Mouse (Mus musculus) forebrain, embryonic 14.5 days (tissue): ENCODE data around the gene Cd300lb. TPM values are rescaled to one million over a fixed set of nuclear protein-coding genes. Genes with fewer than 3 reads are reported as not detected.
A peak's percentile ranks its signal among the peaks of the same experiment; 100 is the strongest.

Source experiments
- ATAC-seq: fragments of 200-750 bp; cut with Nextera tagmentation; 2 replicates; pipeline ENCODE4 v1.8.0; 2017; ENCODE audit warnings: mild to moderate bottlenecking, moderate library complexity
- DNase-seq: peaks from one replicate; pipeline ENCODE4 v3.0.0-alpha.2; 2015; ENCODE audit warnings: low spot score
- H3K27ac ChIP-seq: fragments of 300-500 bp; sonication (generic); 2 replicates; pipeline ENCODE4 v1.5.1; 2014; ENCODE audit warnings: low read depth, mild to moderate bottlenecking, control low read depth, low read length, moderate library complexity
- H3K27me3 ChIP-seq: fragments of 300-500 bp; sonication (generic); replicated peaks from 2 replicates; pipeline ENCODE4 v1.6.1; 2014; ENCODE audit warnings: low read length, control low read depth, mixed read lengths; ENCODE audit not compliant: control insufficient read depth, insufficient read depth
- H3K36me3 ChIP-seq: fragments of 300-500 bp; sonication (generic); 2 replicates; pipeline ENCODE4 v1.6.1; 2014; ENCODE audit warnings: low read length, control low read depth; ENCODE audit not compliant: control insufficient read depth, insufficient read depth
- H3K4me1 ChIP-seq: fragments of 300-500 bp; sonication (generic); 2 replicates; pipeline ENCODE4 v1.6.1; 2014; ENCODE audit warnings: antibody characterized with exemption, low read length, control low read depth; ENCODE audit not compliant: control insufficient read depth, insufficient read depth
- H3K4me2 ChIP-seq: fragments of 300-500 bp; sonication (generic); 2 replicates; pipeline ENCODE4 v1.6.1; 2014; ENCODE audit warnings: mild to moderate bottlenecking, control low read depth, low read length
- H3K4me3 ChIP-seq: fragments of 300-500 bp; sonication (generic); 2 replicates; pipeline ENCODE4 v1.5.1; 2014; ENCODE audit warnings: low read depth, low read length, control low read depth
- H3K9ac ChIP-seq: fragments of 300-500 bp; sonication (generic); 2 replicates; pipeline ENCODE4 v1.6.1; 2014; ENCODE audit warnings: mild to moderate bottlenecking, low read length, control low read depth, moderate library complexity
- H3K9me3 ChIP-seq: fragments of 300-500 bp; sonication (generic); replicated peaks from 2 replicates; pipeline ENCODE4 v1.6.1; 2016; ENCODE audit warnings: low read length, control low read depth, mixed read lengths; ENCODE audit not compliant: control insufficient read depth
- WGBS: fragments of 180-500 bp; shearing (Covaris S2); extraction: QIAGEN DNeasy Blood & Tissue Kit; methylation state at CpG from one replicate; pipeline ENCODE4 v1.1.7; 2014; 5-methylcytosine and 5-hydroxymethylcytosine counted together
- polyA plus RNA-seq: library from polyadenylated mRNA; unstranded; fragments of >200 nt; fragmentation: Nextera tagmentation; extraction: Ambion mirVana; gene quantifications from 2 replicates; pipeline ENCODE4 v1.2.1, GENCODE M21; 2014

Gene Cd300lb
- polyA plus RNA-seq, 1 experiment from 2014 or later = not detected

DNA sequence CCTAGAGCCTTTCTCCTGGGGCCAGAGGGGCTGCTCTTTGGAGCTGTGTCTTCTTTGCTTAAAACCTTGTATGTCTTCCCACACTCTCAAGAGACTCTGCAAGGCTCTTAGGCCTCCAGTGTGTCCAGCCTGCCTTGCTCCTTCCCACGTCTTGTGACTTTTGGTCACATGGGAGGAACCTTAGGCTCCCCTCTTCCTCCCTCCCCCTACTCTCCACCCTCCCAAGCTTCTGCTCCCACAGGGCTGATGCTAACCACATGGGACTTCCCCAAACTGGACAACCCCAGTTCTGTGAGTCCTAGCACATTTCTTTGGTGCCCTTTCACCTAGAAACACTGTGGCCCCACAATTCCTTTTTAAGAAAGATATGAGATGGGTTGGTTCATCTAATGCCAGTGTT, 36.2 kb downstream of the Cd300lb start:
- Histone ChIP-seq H3K36me3 (no peaks in the 10 kb centered on the region), H3K4me2 (no peak overlapping the region), H3K27ac (no peak overlapping the region), H3K4me3 (no peak overlapping the region), H3K9ac (no peak overlapping the region), H3K9me3 (no peaks in the 10 kb centered on the region), H3K27me3 (no peaks in the 10 kb centered on the region), H3K4me1 (no peaks in the 10 kb centered on the region)
- ATAC-seq = no peak
- DNase-seq = no peak
- 45% methylated on average over 1 of the region's 1 CpGs for WGBS

DNA sequence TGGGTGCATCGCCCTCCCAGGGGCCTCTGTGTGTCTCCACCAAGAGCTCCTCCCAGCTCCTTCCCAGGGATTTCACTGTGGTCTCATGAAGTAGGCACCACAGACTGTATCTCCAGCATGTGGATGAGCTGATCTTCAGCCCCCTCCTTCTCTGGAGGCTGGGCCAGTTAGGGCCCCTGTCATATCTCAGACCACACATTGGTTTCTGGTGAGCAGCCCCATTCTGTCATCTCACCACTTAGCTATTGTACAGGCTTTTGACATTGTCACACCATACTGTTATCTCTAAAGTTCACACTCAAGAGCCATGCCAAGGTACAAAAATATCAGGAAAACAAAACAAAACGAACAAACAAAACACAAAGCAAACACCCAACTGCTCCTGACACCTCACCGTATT, 38.1 kb downstream of the Cd300lb start:
- Histone ChIP-seq H3K36me3 (no peaks in the 10 kb centered on the region), H3K27ac (no peak overlapping the region), H3K4me2 (no peak overlapping the region), H3K9ac (no peak overlapping the region), H3K27me3 (no peaks in the 10 kb centered on the region), H3K4me3 (no peak overlapping the region), H3K4me1 (no peaks in the 10 kb centered on the region), H3K9me3 (no peaks in the 10 kb centered on the region)
- ATAC-seq (no peak), DNase-seq (no peak)
- 85% methylated on average over 3 of the region's 3 CpGs for WGBS

DNA sequence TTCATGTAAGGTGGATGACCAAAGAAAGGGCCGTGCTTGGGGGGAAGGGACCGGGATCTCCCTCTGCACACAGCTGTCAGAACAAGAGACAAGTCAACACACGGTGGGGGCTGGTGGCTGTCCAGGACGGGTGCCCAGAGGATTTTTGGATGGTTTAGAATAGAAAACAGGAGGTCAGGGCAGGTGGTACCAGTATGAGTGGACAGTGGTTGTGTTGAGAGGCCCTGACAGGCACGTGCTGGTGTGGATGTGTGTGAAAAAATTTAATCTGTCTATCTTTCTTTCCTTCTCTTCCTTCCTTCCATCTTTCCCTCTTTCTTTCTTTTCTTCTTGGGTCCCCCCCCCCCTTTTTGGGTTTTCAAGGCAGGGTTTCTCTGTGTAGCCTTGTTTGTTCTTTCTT, 43.6 kb downstream of the Cd300lb start:
- no peak overlapping the region for H3K4me2 ChIP-seq
- 57% methylated on average over 5 of the region's 5 CpGs for WGBS
- no peak for ATAC-seq

DNA sequence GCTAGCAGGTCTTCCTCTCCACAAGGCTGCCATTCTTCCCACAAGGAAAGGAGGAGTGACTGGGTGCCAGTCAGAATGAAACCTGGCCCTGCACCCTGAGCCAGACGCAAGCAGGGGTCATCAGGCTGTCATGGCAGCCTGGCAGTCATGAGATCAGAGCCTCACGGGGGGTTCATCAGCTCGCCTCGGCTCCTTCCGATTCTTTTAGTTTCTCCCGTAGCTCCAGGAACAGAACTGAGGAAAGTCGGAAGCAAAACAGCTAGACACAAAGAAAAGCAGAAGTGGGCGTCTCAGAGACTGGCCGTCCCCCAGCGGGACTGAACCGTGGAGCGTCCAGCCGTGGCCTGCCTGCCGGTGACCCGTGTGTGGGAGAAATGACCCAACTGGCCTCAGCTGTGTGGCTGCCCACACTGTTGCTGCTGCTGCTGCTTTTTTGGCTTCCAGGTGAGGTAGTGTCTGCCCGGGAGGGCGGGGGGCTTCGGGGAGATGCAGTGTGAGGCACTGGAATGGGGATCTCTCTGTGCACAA, 44.1 kb downstream of the Cd300lb start, which contains the start of gene Cd300a:
Gene Cd300a, plus strand, starts transcription at position 51 of the 528 bp plus-strand sequence.
- H3K27ac ChIP-seq = no peak within 1 kb of the TSS
- H3K4me3 ChIP-seq = no peak within 1 kb of the TSS
- DNase-seq = no peak
- H3K27me3 ChIP-seq = no peaks in the 10 kb centered on the region
- ATAC-seq = no peak
- H3K9me3 ChIP-seq = no peaks in the 10 kb centered on the region
- no peak within 1 kb of the TSS for H3K9ac ChIP-seq
- 72% methylated on average over 18 of the region's 18 CpGs for WGBS
- H3K36me3 ChIP-seq = no peaks in the 10 kb centered on the region
- no peak within 1 kb of the TSS for H3K4me2 ChIP-seq
- no peaks in the 10 kb centered on the region for H3K4me1 ChIP-seq

More for the DNA sequence above, 43.6 kb downstream of the Cd300lb start:
- no peak for DNase-seq
- no peaks in the 10 kb centered on the region for H3K9me3 ChIP-seq
- no peaks in the 10 kb centered on the region for H3K27me3 ChIP-seq
- no peaks in the 10 kb centered on the region for H3K36me3 ChIP-seq
- no peak overlapping the region for H3K27ac ChIP-seq
- H3K4me3 ChIP-seq = no peak overlapping the region
- H3K4me1 ChIP-seq = no peaks in the 10 kb centered on the region
- no peak overlapping the region for H3K9ac ChIP-seq

DNA sequence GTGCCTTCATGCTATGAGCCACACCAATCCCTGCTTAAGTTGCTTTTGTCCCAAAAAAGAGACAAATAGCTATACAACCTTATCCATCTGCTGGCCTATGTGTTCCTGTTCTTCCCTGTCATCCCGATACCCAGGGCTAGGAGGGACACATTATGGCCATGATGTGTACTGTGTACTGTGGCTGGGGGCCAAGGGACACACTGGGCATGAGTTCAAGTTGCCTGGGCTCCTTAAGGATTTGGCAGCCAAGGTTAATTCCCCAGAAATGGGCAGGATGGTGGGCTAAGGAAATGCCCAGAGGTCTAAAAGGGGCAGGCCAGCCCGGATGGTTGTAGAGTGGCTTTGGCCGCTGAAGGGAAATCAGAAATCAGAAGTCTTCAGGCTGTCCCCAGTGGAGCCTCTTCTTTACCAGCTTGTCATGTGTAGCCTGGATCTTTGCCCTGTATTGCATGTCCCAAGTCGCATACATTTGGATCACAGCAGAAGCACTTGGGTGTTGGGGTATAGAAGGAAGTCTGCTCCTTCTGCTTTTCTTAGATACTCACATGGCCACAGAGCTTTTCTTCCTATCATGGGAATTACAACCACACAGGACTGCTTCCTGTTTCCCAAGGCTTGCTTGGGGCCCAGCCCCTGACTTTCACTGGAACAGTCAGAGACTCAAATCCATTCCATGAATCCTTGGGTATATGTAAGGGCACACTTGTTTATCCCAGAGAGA, 49.6 kb downstream of the Cd300lb start:
- Histone ChIP-seq H3K9ac (no peak overlapping the region), H3K27ac (no peak overlapping the region), H3K36me3 (no peaks in the 10 kb centered on the region), H3K4me2 (no peak overlapping the region), H3K4me3 (no peak overlapping the region), H3K9me3 (no peaks in the 10 kb centered on the region), H3K27me3 (no peaks in the 10 kb centered on the region), H3K4me1 (no peaks in the 10 kb centered on the region)
- WGBS = 78% methylated on average over 4 of the region's 4 CpGs
- ATAC-seq (no peak), DNase-seq (no peak)

DNA sequence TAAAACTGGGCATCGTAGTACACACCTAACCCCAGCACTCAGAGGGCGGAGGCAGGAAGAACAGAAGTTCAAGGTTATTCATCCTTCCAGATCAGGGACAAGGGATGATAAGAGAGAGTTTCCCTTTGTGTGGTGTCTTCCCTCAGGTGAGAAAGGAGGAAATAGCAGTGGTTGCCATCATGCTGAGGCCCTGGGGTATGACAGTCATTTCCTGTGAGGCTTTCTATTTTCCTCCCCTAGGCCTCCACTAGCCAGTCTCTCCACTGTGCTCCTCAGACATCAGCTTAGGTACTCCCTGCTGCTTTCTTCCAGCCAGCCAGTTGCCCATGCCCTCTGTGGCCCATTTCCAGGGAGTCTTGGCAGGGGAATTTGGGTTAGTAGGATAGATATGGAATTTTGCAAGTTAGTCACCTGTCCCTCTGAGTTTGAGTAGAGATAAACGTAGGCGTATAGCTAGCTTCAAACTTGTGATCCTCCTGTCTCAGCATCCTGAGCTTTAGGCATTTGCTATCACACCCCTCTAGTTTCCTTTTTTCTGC, 50.9 kb downstream of the Cd300lb start:
- Histone ChIP-seq H3K27me3 (no peaks in the 10 kb centered on the region), H3K4me3 (no peak overlapping the region), H3K27ac (no peak overlapping the region), H3K36me3 (no peaks in the 10 kb centered on the region), H3K4me2 (no peak overlapping the region), H3K9ac (no peak overlapping the region), H3K9me3 (no peaks in the 10 kb centered on the region), H3K4me1 (no peaks in the 10 kb centered on the region)
- DNase-seq = no peak
- no peak for ATAC-seq
- WGBS = 90% methylated on average over 4 of the region's 4 CpGs

DNA sequence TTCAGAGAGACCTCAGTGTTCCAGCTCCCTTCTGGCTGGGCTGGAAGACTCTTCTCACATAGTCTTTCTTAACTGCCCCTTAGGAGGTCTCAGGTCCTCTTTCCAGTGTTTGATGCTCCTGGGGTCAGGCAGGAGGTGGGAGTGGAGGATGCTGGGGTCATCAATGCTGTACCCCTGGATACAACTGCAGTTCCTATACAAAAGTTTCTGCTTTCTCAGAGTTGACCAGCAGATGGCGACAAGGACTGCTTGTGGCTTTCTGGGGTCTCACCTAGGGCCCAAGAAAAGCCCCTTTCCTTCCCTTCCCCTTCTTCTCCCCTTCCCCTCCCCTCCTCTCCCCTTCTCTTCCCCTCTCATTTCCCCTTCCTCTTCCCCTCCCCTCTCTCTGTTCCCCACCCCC, 53.6 kb downstream of the Cd300lb start:
- H3K27ac ChIP-seq = no peak overlapping the region
- H3K27me3 ChIP-seq = no peaks in the 10 kb centered on the region
- peak; percentile 68 for DNase-seq
- H3K4me2 ChIP-seq = no peak overlapping the region
- no peaks in the 10 kb centered on the region for H3K9me3 ChIP-seq
- H3K4me3 ChIP-seq = no peak overlapping the region
- H3K4me1 ChIP-seq = no peaks in the 10 kb centered on the region
- 0% methylated on average over 1 of the region's 1 CpGs for WGBS
- H3K9ac ChIP-seq = no peak overlapping the region
- no peak for ATAC-seq
- no peaks in the 10 kb centered on the region for H3K36me3 ChIP-seq

DNA sequence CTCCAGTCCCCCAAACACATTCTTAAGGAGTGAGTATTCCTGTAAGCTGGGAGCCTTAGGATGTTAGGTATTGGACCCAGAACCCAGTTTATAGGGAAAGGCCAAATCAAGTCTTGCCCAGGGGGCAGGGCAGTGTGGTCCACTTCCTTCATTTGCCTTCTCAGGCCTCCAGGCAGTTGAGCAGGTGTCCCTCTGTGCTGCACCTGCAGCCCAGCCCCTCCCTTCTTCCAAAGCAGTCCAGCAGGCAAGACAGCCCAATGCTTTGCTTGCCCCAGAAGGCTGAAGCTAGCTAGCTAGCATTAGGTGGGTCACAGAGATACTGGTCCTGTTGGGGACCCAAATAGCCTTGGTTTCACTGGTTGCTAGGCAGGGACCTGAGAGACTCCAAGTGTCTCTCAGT, 54.0 kb downstream of the Cd300lb start:
- no peak for ATAC-seq
- no peak overlapping the region for H3K9ac ChIP-seq
- H3K27me3 ChIP-seq = no peaks in the 10 kb centered on the region
- H3K36me3 ChIP-seq = no peaks in the 10 kb centered on the region
- no peaks in the 10 kb centered on the region for H3K4me1 ChIP-seq
- no peak for DNase-seq
- H3K4me3 ChIP-seq = no peak overlapping the region
- H3K27ac ChIP-seq = no peak overlapping the region
- no peaks in the 10 kb centered on the region for H3K9me3 ChIP-seq
- H3K4me2 ChIP-seq = no peak overlapping the region

DNA sequence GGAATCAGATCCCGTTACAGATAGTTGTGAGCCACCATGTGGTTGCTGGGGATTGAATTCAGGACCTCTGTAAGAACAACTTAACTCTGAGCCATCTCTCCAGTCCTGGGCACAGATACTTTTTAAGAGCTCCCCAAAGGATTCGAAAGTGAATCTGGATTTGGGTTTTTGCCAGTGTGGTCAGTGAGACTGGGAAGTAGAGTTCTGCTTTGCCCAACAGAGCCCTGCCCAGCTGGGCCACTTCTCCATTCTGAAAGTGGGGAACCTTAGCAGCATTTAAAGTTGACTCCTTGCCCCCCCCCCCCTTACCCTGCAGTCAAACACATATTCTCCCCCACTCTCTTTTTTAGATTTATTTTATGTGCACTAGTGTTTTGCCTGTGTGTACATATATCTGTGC, 54.5 kb downstream of the Cd300lb start:
- DNase-seq (no peak), ATAC-seq (no peak)
- Histone ChIP-seq H3K4me2 (no peak overlapping the region), H3K4me3 (no peak overlapping the region), H3K36me3 (no peaks in the 10 kb centered on the region), H3K9me3 (no peaks in the 10 kb centered on the region), H3K4me1 (no peaks in the 10 kb centered on the region), H3K27ac (no peak overlapping the region), H3K27me3 (no peaks in the 10 kb centered on the region), H3K9ac (no peak overlapping the region)
- 86% methylated on average over 2 of the region's 2 CpGs for WGBS
